Mouse (Mus musculus) lung, postnatal 25 days (tissue): ENCODE measurements around the gene Gucy2e.

Experiments
- DNase-seq: peaks from one replicate; pipeline ENCODE4 v3.0.0; 2022; ENCODE audit warnings: low spot score

Gucy2e gene

DNA sequence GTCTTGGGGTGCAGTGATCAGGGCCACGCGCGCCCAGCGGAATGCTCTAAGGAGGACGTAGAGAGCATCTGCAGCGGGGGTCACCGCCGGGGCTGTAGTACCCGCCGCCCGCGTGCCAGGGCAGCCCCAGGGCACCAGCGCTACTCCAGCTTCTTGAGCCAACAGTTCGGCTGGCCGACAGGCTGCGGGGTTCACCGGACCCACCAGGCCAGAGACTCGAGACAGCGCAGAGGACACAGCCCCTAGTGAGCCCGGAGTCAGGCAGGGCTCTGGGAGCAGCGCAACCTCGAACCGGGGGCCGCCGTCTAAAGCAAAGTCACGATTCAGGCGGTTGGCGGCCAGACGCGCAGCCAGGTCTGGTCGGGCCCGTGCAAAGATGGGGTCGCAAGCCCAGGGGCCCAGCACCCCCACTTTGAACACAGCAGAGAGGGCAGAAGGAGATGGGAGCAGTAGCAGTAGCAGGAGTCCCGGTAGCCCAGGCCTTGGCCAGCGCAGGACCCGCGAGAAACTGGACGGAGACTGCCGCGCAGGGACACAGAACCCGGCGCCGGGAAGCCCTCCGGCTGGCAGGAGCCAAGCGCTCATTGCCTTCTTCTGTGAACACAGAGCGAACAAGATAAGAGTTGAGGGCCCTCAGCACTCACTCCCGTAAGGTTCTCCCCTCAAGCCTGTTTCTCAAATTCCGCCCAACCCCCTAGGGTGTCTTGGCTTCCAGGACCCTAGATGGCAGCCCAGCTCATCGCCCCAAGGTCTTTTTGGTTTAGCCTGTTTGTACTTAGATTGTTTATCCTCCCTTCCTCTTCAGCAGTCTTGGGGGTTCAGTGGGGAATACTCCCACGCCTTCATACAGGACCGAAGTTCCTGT is 543 bp downstream of the Gucy2e start:
- DNase-seq, result no peak

DNA sequence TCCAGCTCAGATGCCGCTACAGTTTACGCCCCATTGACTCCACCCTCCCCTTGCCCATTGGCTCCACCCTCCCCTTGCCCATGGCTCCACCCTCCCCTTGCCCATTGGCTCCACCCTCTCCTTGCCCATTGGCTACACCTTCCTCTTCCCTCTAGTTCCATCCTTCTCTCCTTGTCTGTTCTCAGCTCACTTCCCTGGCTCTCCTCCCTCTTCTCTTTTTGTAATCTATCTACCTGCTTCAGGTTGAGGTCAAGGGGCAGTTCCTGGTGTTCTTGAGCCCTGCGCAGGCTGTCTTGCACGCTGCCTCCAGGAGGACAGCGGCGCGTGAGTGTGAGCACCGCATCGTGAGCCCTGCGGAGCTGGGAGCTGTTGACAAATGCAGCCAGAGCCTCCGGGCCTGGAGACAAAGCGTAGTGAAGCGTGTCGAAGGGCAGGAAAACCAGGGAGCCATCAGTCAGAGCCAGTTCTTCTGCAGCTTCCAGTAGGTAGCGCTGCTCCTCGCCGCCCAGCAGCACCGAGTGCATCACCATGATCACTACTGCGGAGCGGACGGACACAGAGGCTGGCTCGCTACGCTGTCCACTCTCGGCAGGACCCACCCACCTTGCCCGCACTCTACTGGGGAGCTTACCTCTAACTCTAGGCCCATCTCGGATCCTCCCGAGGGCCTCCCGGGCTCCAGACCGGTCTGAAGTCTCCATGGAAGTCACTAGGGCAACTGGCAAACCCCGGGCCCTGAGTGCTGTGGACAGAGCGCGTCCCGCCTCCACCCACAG is 1.4 kb downstream of the Gucy2e start:
- DNase-seq, result peak; percentile 73

- DNase-seq, result no peak
These were observed 3.7 kb downstream of the Gucy2e start for GRCm38 (mm10) chr11:69233141-69233540.

DNA sequence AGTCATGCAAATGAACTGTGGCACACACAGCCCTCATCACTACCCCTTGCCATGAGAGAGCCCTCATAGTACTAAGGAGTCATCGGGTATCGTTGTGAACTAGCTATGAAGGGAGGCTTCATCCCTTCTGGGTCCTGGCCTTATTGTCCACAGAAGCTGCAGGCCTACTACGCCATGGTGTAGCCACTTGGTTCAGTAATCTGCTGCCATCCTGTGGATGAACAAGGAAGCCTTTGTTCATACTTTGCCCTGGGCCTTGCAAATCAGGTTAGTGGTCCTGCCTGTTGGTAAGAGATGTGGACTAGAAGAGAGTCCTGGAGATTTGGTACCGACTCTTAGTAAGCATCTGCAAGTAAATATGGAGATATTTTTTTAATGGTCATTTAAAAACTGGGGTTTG is 6.4 kb downstream of the Gucy2e start:
- DNase-seq, result no peak

- no peak for DNase-seq
These were observed 11.1 kb downstream of the Gucy2e start for GRCm38 (mm10) chr11:69225715-69226114.

GRCm38 (mm10) chr11:69223101-69223500 is 13.7 kb downstream of the Gucy2e start:
- no peak for DNase-seq

DNA sequence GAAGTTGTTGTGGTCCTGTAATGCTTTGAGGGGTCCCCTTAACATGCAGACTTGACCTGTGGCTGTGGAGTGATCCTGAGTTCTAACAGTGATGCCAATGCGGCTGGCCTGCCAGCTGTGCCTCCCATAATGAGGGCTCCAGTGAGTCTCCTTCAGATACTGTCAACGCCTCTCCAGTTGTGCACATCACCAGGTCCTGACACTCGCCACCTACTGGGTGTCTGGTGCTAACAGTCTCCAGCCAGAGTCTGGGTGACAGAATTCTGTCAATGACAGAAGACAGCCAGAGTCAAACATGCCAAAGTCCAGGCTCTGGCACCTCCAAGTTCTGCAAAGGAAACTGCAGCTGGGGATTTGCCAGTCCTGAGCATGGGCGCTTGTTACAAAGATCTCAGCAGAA is 15.8 kb downstream of the Gucy2e start:
- DNase-seq, result no peak

GRCm38 (mm10) chr11:69218661-69219060 is 18.2 kb downstream of the Gucy2e start:
- DNase-seq, result no peak

DNA sequence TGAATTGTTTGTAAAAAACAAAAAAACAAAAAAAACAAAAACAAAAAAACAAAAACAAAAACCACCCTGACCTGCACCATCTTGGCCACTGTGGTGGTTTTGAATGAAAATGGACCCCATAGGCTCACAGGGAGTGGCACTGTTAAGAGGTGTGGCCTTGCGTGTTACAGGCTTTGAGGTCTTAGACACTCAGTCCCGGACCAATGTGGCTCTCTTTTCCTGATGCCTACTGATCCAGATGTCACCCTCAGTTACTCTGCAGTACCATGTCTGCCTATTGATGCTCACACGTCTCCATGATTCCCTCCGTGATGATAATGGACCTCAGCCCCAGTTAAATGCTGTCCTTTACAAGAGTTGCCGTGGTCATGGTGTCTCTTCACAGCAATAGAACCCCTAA is 19.4 kb downstream of the Gucy2e start:
- no peak for DNase-seq

GRCm38 (mm10) chr11:69211431-69211830 is 25.4 kb downstream of the Gucy2e start:
- DNase-seq, result no peak

GRCm38 (mm10) chr11:69202469-69203230 is 34.2 kb downstream of the Gucy2e start:
- DNase-seq, result no peak

- no peak for DNase-seq
These were observed 36.6 kb downstream of the Gucy2e start for GRCm38 (mm10) chr11:69200231-69200630.

GRCm38 (mm10) chr11:69199251-69199650 is 37.6 kb downstream of the Gucy2e start:
- no peak for DNase-seq

DNA sequence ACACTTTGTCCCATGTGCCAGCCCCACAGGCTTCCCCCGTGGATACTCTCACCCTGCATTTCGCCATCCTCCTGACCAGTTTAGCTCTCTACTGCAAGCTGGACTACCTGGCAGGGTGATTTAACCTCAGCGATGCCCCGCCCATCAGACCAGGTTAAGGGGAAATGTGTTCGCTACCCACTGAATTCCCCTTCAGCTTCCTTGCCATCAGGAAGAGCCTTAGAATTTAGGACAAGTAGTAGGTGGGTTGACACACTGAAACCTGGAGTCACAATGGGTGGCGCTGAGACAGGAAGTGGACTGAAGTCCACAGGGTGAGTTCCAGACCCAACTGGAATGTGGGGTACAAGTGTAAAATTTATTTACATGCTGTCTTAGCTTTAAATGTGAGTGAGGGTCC is 39.1 kb downstream of the Gucy2e start, which contains the start of gene Alox8:
Gene Alox8, minus strand, starts transcription at position 101 of the 400 bp plus-strand sequence.
- DNase-seq, result no peak

GRCm38 (mm10) chr11:69197194-69197593 is 39.6 kb downstream of the Gucy2e start:
- no peak for DNase-seq

GRCm38 (mm10) chr11:69196766-69197165 is 40.1 kb downstream of the Gucy2e start:
- DNase-seq, result no peak

- peak; percentile 28 for DNase-seq
These were observed 44.0 kb downstream of the Gucy2e start for GRCm38 (mm10) chr11:69192840-69193239.

DNA sequence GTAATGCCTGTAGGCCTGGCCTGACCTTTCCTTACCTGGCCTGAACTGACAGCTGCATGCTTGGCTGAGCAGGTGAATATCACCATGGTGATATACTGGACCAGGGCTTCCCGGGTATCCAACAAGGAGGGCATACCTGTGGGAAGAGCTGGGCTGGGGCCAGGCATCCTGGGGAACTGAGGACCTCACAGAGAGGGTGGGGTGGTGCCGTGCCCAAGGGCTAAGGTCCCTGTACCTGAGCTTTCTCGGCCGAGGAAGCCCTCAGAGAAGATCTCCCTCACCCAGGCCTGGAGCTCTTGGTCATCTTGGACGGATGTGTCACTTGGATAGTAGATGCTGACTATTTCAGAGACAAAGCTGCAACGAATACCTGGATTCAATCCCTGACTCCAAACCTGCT is 50.9 kb downstream of the Gucy2e start:
- DNase-seq, result no peak

- DNase-seq, result no peak
These were observed 51.8 kb downstream of the Gucy2e start for GRCm38 (mm10) chr11:69185031-69185430.

DNA sequence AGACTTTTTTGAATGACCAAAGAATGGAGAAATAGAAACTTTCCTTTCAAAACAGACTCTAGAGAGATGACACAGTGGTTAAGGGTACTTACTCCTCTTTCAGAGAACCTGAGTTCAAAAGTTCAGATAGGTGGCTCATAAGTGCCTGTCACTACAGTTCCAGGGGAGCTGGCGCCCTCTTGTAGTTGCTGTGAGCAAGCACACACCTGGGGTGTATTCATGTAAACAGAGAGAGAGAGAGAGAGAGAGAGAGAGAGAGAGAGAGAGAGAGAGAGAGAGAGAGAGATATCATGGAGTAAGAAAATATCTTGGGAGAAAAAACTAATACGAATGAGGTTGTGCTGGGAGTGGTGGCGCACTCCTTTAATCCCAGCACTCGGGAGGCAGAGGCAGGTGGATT is 56.7 kb downstream of the Gucy2e start:
- DNase-seq, result no peak

DNA sequence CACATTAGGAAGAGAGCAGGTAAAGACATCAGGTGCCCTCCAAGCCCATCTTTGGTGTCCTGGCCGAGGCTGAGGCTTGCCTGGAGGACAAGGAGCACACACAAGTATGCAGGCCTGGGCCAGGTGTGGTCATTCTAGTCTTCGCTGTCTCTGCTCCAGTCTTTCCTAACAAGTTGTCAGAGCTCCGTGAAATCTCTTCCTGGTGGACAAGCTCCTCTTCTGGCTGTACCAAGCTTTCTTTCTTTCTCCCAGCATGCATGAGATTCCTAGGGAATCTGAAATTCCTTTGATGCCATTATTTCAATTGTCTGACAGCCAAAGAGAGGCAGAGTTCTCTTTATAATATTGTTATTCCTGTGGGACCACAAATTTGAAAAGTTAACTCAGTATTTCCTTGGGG is 57.3 kb downstream of the Gucy2e start:
- DNase-seq, result no peak

GRCm38 (mm10) chr11:69178525-69178924 is 58.3 kb downstream of the Gucy2e start:
- DNase-seq, result no peak
